Mouse (Mus musculus): ENCODE results near the gene Gm21083.
"Not testable (repeated sequence)": the region's sequence is repeated elsewhere in the genome, so short reads cannot be mapped to it uniquely, and the experiment has no call there.

The Gm21083 gene

GRCm38 (mm10) chr5:15628136-15628535, 51.0 kb downstream of the Gm21083 start:
- DNase-seq (ENCODE audit: low read depth, low spot score), result not testable (repeated sequence)

- not testable (repeated sequence) for DNase-seq (ENCODE audit: low read depth, low spot score)
Observed at GRCm38 (mm10) chr5:15630068-15630467, 52.9 kb downstream of the Gm21083 start.
